Mouse (Mus musculus): Measurements from ENCODE around the gene Lrrfip1.

GRCm38 (mm10) chr1:91109302-91109701 lies 110.8 kb downstream of the Lrrfip1 start:
- TF ChIP-seq CTCF (IDR thresholded peaks at IDR 0.05; ENCODE audit: extremely low read depth, insufficient read depth, low read length) (no peak), POLR2A (IDR thresholded peaks at IDR 0.05; ENCODE audit: extremely low read depth, insufficient read depth, low read length) (no peak)
